Mouse (Mus musculus) mature B cell (primary cell): Measurements from ENCODE around the gene Ssr3.

ENCODE experiments used
- in situ Hi-C: fragments of 300-500 bp; cut with MboI; formaldehyde crosslinking; loops from 2 replicates; pipeline ENCODE4 v1.14.3; 2019

Ssr3 gene

GRCm38 (mm10) chr3:65392421-65392817 is at the start of gene Ssr3:
TSS of gene Ssr3 (minus strand) at chr3:65392623.
- in situ Hi-C loops: loop anchor here (25.0 kb wide), 1 partner anchor 270 kb away; the partner anchor contains the start of gene Lekr1

GRCm38 (mm10) chr3:65441586-65442111 is 49.2 kb upstream of the Ssr3 start:
- in situ Hi-C loops: no loop called here

GRCm38 (mm10) chr3:65438511-65439228 is 46.2 kb upstream of the Ssr3 start:
- in situ Hi-C loops: no loop called here

DNA sequence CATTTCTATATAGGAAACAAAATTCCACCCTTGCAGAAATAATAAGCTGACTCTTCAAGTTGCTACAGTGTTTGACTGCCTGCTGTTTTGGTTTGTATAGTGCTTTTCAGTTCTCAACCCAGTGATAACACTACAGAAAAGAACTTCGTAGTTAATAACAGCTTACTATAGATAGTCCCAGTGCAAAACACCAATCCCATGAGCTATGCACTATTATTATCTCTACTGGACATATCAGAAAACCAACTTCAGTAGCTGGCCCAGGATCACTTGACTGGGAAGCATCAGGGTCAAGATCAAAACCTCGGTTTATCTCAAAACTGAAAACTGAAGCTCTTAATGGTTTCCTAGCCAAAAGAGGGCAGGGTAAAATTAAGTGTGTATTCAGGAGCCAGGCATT is 43.4 kb upstream of the Ssr3 start:
- in situ Hi-C loops: no loop called here

DNA sequence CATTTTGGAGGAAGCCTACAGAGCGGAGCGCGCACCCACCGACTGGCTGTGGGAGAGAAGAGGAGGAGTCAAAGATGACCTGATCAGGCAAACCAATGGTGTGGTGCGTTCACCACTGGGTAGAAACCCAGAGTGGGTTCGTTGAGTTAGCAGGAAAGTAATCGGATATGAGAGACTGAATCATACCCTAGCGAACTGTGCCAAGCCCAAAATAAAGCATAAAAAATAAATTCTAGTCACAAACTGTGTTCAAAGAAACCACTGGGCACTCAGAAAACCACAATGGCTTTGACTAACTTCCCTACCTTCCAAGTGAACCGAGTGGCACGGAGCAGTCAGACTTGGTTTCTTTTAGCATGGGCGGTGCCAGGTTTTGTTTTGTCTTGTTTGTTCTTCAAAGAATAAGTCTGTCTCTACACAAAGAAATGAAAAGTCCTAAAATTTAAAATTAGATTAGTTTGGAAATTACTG is 42.7 kb upstream of the Ssr3 start:
- in situ Hi-C loops: no loop called here

DNA sequence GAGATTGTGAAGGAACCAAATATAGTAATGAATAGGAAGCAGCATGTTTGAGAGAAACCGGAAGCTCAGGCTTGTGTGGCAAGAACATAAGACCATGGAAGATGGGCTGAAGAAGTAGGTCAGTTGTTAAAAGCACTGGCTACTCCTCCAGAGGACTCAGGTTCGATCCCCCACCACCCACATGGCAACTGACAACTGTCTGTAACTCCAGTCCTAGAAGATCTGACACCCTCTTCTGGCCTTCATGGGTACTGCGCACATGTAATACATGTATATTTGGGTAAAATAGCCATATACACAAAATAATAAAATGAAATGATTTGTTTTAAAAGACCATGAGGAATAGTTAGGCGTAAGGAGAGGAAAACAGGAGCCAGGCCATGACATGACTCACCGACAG is 39.8 kb upstream of the Ssr3 start:
- in situ Hi-C loops: no loop called here

DNA sequence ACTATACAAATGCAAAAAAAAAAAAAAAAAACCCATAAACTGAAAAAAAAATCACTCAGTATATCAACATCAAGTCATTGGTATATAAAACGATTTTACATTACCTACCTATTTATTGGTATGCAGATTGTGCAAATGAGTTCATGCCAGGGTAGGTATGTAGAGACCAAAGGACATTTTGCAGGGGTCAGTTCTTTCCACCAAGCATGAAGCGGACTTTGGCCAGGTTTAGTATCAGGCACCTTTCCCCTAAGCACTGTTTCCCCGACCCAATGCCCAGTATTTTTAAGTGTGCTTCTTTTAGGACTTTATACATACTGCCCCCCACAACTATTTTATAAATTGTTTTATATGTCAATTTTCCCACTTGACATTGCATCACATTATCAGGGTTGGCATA is 27.3 kb upstream of the Ssr3 start:
- in situ Hi-C loops: no loop called here

DNA sequence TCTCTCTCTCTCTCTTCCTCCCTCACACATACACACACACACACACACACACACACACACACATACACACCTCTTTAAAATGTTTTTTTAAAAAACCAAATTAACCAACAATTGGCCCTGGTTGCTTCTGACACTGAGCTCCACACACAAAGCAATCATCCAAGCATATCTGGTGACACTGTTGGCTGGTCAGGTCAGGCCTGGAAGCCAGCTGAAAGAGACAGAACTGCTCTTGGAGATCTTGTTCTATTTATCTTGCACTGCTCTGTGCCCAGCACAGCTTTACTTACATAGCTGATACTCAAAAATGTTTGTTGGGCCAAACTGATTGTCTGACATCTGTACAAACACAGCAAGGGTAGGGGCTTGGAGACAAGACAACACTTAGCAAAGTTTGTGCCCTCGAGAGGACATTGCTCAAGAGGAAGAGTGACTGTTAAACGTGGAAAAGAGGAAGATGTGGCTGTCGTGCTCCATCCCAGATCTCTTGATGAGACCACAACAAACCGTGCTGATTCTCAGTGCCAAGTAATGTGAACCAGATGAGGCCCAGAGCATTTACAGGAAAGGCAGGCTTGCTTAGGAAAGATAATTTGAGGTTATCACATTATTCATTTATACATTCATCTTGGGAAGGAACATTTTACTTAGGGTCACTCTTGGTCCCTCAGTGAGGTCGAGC is 25.6 kb upstream of the Ssr3 start:
- in situ Hi-C loops: no loop called here

DNA sequence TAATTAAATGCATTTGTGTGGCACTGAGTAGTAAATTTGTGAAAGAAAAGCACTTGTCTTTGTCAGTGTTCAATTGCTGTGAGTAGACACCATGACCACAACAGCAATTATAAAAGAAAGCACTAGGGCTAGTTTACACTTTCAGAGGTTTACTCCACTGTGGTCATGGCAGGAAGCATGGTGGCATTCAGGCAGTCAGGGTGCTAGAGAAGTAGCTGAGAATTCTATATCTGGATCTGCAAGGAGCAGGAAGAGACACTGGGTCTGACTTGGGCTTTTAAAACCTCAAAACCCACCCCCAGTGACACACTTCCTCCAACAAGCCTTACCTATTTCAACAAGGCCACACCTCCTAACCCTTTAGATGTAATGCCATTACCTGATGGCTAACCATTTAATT is 24.1 kb upstream of the Ssr3 start:
- in situ Hi-C loops: no loop called here

DNA sequence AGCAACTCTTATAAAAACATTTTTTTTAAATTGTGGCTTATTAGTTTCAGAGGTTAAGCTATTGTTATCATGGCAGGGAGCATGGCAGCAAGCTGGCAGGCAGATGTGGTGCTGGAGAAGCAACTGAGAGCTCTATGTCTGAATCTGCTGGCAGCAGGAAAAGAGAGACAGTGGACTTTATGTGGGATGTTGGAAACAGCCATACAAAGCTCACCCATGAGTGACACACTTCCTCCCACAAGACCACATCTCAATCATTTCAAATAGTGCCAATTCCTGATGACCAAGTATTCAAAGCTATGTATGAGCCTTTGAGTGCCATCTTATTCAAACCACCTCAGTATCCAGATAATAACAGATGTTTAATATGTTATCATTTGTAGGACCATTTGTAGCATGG is 15.5 kb upstream of the Ssr3 start:
- in situ Hi-C loops: no loop called here

- in situ Hi-C loops: no loop called here
Observed at GRCm38 (mm10) chr3:65405781-65406180, 13.4 kb upstream of the Ssr3 start.

DNA sequence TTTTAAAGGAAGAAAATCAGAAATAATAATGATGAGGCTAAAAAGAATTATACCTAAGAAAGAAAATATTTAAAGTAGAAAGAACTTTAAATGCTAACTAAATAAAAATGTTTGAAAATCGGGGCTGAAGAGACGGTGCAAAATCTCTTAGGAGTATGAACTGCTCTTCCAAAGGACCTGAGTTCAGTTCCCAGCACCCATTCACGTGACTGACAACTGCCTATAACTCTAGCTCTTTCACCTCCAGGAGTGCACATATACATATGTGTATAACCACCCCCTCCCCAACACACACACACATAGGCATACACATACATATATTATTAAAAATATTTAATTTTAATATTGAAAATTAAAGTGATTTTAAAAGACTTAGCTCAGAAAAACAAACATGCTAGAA is 5.1 kb upstream of the Ssr3 start:
- in situ Hi-C loops: loop anchor here (25.0 kb wide), 1 partner anchor 265 kb away; the partner anchor contains the start of gene Lekr1

- in situ Hi-C loops: loop anchor here (25.0 kb wide), 1 partner anchor 265 kb away; the partner anchor contains the start of gene Lekr1
Observed at GRCm38 (mm10) chr3:65396835-65397504, 4.5 kb upstream of the Ssr3 start.

GRCm38 (mm10) chr3:65395111-65395510 is 2.7 kb upstream of the Ssr3 start:
- in situ Hi-C loops: loop anchor here (25.0 kb wide), 1 partner anchor 267 kb away; the partner anchor contains the start of gene Lekr1

DNA sequence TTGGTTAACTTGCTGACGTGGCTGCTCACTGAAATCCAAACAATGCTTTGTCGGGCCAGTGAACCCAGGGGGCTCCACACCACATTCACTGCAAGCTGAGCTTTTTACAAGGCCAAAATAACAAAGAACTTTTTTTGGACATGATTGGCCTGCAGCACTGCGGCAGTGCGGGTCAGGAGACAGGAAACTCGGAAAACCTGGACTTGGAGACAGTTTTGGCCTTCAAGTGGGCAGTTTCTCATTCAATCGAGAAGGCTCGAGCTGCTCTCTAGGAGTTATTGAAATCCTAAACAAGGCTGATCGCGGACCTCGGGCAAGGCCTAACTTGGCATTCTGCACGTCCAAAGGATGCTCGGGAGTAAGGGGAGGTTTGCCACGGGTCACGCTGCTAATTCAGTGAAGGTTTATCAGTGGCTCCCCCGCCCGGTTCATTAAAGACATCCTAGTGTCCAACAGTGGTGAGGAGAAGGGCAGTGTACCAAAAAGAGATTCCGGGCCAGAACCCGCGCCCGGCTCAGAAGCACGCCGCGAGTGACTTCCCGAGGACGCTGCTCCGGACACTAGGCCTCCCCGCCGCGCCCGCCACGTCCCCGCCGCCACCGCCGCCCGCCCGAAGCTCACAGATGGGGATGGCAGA is 521 bp downstream of the Ssr3 start:
- in situ Hi-C loops: loop anchor here (25.0 kb wide), 1 partner anchor 270 kb away; the partner anchor contains the start of gene Lekr1

DNA sequence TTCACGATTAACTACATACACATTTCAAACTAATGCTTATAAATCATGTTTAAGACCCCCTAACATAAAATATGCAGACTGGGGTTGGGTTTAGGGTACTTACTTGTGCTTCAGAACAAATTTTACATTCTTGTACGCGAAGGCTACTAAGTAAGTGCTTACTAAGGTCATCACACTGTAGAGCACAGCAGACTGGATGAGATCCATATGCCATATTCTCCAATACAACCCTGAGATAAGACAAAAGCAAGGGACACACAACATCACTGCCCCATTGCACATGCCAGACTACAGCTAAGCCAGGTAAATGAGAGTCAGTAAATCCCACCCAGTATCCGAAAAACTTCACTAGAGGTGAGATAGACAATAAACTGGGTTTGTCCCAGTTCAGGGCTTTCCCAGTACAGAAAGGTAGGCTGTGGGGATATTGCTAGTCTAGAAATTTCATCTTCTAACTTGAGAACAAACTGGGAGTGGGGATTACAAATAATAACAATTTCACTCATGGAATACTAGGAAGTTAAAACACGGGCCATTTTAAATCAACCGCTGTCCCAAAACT is 1.1 kb downstream of the Ssr3 start:
- in situ Hi-C loops: loop anchor here (25.0 kb wide), 1 partner anchor 271 kb away; the partner anchor contains the start of gene Lekr1

GRCm38 (mm10) chr3:65385771-65386170 is 6.7 kb downstream of the Ssr3 start:
- in situ Hi-C loops: loop anchor here (25.0 kb wide), 1 partner anchor 277 kb away; the partner anchor contains the start of gene Lekr1

- in situ Hi-C loops: loop anchor here (25.0 kb wide), 1 partner anchor 278 kb away; the partner anchor contains the start of gene Lekr1
Observed at GRCm38 (mm10) chr3:65384431-65384830, 8.0 kb downstream of the Ssr3 start.

- in situ Hi-C loops: loop anchor here (25.0 kb wide), 1 partner anchor 281 kb away; the partner anchor contains the start of gene Lekr1
Observed at GRCm38 (mm10) chr3:65381094-65381493, 11.3 kb downstream of the Ssr3 start.

DNA sequence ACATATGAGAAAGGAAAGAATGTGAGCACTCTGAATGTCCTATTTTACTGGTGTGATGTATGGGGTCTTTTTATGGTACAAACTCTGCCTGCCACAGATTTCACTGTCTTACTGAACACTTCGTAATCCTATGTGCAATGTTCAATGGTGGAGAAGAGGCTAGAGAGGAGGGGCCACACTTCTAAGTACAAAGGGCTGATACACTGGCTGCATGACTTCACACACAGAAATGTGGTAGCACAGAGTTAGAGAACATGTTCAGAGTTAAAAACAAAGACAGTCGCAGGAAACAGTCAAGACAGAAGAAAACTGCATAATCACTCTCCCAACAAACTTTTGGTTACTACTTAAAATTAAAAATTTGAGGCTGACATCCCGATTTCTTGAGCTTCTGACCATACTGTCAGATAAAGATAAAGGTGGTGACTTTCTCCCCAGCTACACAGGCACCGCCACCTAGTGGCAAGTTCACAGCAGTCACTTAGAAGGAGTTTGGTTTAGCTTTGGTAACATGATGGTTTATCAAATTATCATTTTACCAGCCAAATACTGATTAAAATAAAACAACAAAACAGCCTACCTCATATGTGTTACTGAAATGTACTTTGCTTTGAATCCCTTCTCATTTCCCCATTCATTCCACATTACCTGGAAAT is 12.4 kb downstream of the Ssr3 start:
- in situ Hi-C loops: loop anchor here (25.0 kb wide), 1 partner anchor 282 kb away; the partner anchor contains the start of gene Lekr1
